Mouse (Mus musculus) kidney, embryonic 14.5 days (tissue): ENCODE results near the gene Zfp410. TPM values are rescaled to one million over a fixed set of nuclear protein-coding genes. Genes with fewer than 3 reads are reported as not detected.

Experiments used
- polyA plus RNA-seq: library from polyadenylated mRNA; unstranded; fragments of >200 nt; fragmentation: Nextera tagmentation; extraction: Ambion mirVana; gene quantifications from 2 replicates; pipeline ENCODE4 v1.2.1, GENCODE M21; 2014

The Zfp410 gene
- polyA plus RNA-seq, 1 experiment from 2014 or later: 88.7 TPM

Other genes with a start within 250 kb of the Zfp410 start
- not detected in 2 replicates for gene Acot5, start 247.5 kb upstream of the Zfp410 start, polyA plus RNA-seq
- gene Acot6, start 216.2 kb upstream of the Zfp410 start, polyA plus RNA-seq: 1.7 and 2.0 TPM in 2 replicates
- 5.1 and 5.5 TPM in 2 replicates for gene Dnal1, start 202.5 kb upstream of the Zfp410 start, polyA plus RNA-seq
- 0.24 and 0.51 TPM in 2 replicates for gene Pnma1, start 168.4 kb upstream of the Zfp410 start, polyA plus RNA-seq
- 5.8 and 9.3 TPM in 2 replicates for gene Elmsan1, start 98.0 kb upstream of the Zfp410 start, polyA plus RNA-seq
- 12.8 and 21.1 TPM in 2 replicates for gene Ptgr2, start 31.6 kb upstream of the Zfp410 start, polyA plus RNA-seq
- gene Coq6, start 44.8 kb downstream of the Zfp410 start, polyA plus RNA-seq: 51.4 and 54.7 TPM in 2 replicates
- 2.9 and 3.7 TPM in 2 replicates for gene Fam161b, start 45.0 kb downstream of the Zfp410 start, polyA plus RNA-seq
- 8.3 and 19.6 TPM in 2 replicates for gene Entpd5, start 92.2 kb downstream of the Zfp410 start, polyA plus RNA-seq
- gene Bbof1, start 92.2 kb downstream of the Zfp410 start, polyA plus RNA-seq: 1.1 and 1.9 TPM in 2 replicates
- 22.1 and 27.2 TPM in 2 replicates for gene Rnf113a2, start 100.3 kb downstream of the Zfp410 start, polyA plus RNA-seq
- gene Aldh6a1, start 134.2 kb downstream of the Zfp410 start, polyA plus RNA-seq: 25.0 and 50.2 TPM in 2 replicates
- gene Lin52, start 134.6 kb downstream of the Zfp410 start, polyA plus RNA-seq: 21.0 and 23.2 TPM in 2 replicates